ENCODE assay signal across 8 mouse cellular contexts in the genomic region with DNA sequence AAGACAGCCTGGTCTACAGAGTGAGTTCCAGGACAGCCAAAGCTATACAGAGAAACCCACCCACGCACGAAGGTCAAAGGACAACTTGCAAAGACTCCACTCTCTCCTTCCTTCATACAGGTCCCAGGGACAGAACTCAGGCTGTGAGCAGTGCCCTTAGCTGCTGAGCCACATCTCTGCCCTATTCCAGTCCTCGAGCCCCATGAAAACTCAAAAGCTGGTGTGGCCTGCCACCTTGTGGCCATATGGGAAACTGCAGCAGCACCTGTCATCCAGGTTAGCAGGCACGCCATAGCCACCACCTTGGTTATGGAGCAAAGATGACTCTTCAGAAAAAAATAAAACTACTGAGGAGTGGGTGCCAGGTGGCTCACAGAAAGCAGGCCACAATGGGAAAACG. TPM values are rescaled to one million over a fixed set of nuclear protein-coding genes. Genes with fewer than 3 reads are reported as not detected.
DNase-seq lines count a peak whose midpoint lies in the region; ATAC-seq and TF ChIP-seq lines count a peak whose summit lies in the region.

No protein-coding gene starts in this region.

- TF ChIP-seq EP300 in MEL (IDR thresholded peaks at IDR 0.05; ENCODE audit: low read depth in 1 of 2, low read length in 2 of 2), result no peak

- H3K9me3 ChIP-seq in MEL (replicated peaks; ENCODE audit: insufficient read depth, low read length), result no peaks in the 10 kb centered on the region
- H3K9me3 ChIP-seq in hindbrain, embryonic 12.5 days (replicated peaks), result no peaks in the 10 kb centered on the region
- H3K9me3 ChIP-seq in lung, embryonic 16.5 days (ENCODE audit: control insufficient read depth, low read length), result no peaks in the 10 kb centered on the region

- no peak overlapping the region for H3K27ac ChIP-seq in MEL (ENCODE audit: control insufficient read depth, low read depth, low read length)
- no peak overlapping the region for H3K27ac ChIP-seq in cerebellum, adult 2 months (ENCODE audit: insufficient read depth, low read length)
- H3K27ac ChIP-seq in hindbrain, embryonic 12.5 days, result no peak overlapping the region
- no peak overlapping the region for H3K27ac ChIP-seq in lung, embryonic 16.5 days (ENCODE audit: low read length)

- 11% methylated on average over 5 of the region's 5 CpGs for WGBS in cerebellum, adult 2 months
- WGBS in hindbrain, embryonic 12.5 days, result 27% methylated on average over 5 of the region's 5 CpGs
- 28% methylated on average over 5 of the region's 5 CpGs for WGBS in lung, embryonic 16.5 days

- no peak overlapping the region for H3K4me3 ChIP-seq in MEL (ENCODE audit: control insufficient read depth in 1 of 2, insufficient read depth in 1 of 2, low read depth in 2 of 2, low read length in 2 of 2)
- H3K4me3 ChIP-seq in cerebellum, adult 2 months (replicated peaks; ENCODE audit: insufficient read depth, low read depth, low read length), result no peak overlapping the region
- H3K4me3 ChIP-seq in hindbrain, embryonic 12.5 days, result no peak overlapping the region
- no peak overlapping the region for H3K4me3 ChIP-seq in lung, embryonic 16.5 days (ENCODE audit: low read length)

- no peaks in the 10 kb centered on the region for H3K27me3 ChIP-seq in MEL (ENCODE audit: control insufficient read depth in 1 of 2, insufficient read depth in 2 of 2, low read length in 2 of 2)
- H3K27me3 ChIP-seq in cerebellum, adult 2 months (ENCODE audit: control insufficient read depth, insufficient read depth, low read length), result no peaks in the 10 kb centered on the region
- H3K27me3 ChIP-seq in hindbrain, embryonic 12.5 days, result no peaks in the 10 kb centered on the region
- H3K27me3 ChIP-seq in lung, embryonic 16.5 days (ENCODE audit: control insufficient read depth, insufficient read depth, low read depth, low read length), result no peaks in the 10 kb centered on the region

- no peaks in the 10 kb centered on the region for H3K4me1 ChIP-seq in MEL (ENCODE audit: control insufficient read depth in 1 of 2, insufficient read depth in 2 of 2, low read length in 2 of 2)
- H3K4me1 ChIP-seq in cerebellum, adult 2 months (ENCODE audit: control insufficient read depth, insufficient read depth, low read length), result peaks cover 17% of the 10 kb centered on the region
- H3K4me1 ChIP-seq in hindbrain, embryonic 12.5 days, result no peaks in the 10 kb centered on the region
- H3K4me1 ChIP-seq in lung, embryonic 16.5 days (replicated peaks; ENCODE audit: control insufficient read depth, insufficient read depth, low read length), result no peaks in the 10 kb centered on the region

- peak; percentile 94 to 99 (median 97) for TF ChIP-seq CTCF in MEL (IDR thresholded peaks at IDR 0.05 in 2 of 3, conservative IDR thresholded peaks at IDR 0.05 in 1 of 3; ENCODE audit: control insufficient read depth in 1 of 3, insufficient read depth in 1 of 3, low read depth in 2 of 3, low read length in 3 of 3, poor library complexity in 1 of 3, severe bottlenecking in 1 of 3)
- TF ChIP-seq CTCF in cerebellum, adult 2 months (IDR thresholded peaks at IDR 0.05; ENCODE audit: borderline replicate concordance, insufficient read depth, low read depth, low read length), result peak; percentile 97

- H3K36me3 ChIP-seq in MEL (ENCODE audit: control insufficient read depth in 1 of 2, insufficient read depth in 2 of 2, low read length in 2 of 2), result no peaks in the 10 kb centered on the region
- peaks cover 5% of the 10 kb centered on the region; the same call in 1 of the 2 replicates for H3K36me3 ChIP-seq in hindbrain, embryonic 12.5 days
- no peaks in the 10 kb centered on the region for H3K36me3 ChIP-seq in lung, embryonic 16.5 days (ENCODE audit: control insufficient read depth, insufficient read depth, low read length)

- DNase-seq in MEL (ENCODE audit: low read depth, low spot score), result peak; percentile 77
- peak; percentile 90 to 97 for DNase-seq in cerebellum, adult 2 months
- peak; percentile 80 for DNase-seq in forelimb bud, embryonic 11.5 days (ENCODE audit: low read depth, low spot score)
- peak; percentile 66 for DNase-seq in layer of hippocampus, adult 9-11 months
- peak; percentile 81 for DNase-seq in ovary, postnatal 14 days (ENCODE audit: low spot score)
- peak; percentile 69 to 85 for DNase-seq in thymus, postnatal 10 days (ENCODE audit: low spot score in 2 of 2)

- H3K79me2 ChIP-seq in MEL (ENCODE audit: control insufficient read depth, insufficient read depth, low read length, poor library complexity), result no peaks in the 10 kb centered on the region

- no peak overlapping the region for H3K4me2 ChIP-seq in hindbrain, embryonic 12.5 days (replicated peaks)
- no peak overlapping the region for H3K4me2 ChIP-seq in lung, embryonic 16.5 days (ENCODE audit: low read depth, low read length)

- no peak overlapping the region for H3K9ac ChIP-seq in MEL (ENCODE audit: control insufficient read depth, low read depth, low read length, poor library complexity, severe bottlenecking)
- H3K9ac ChIP-seq in hindbrain, embryonic 12.5 days, result no peak overlapping the region
- no peak overlapping the region for H3K9ac ChIP-seq in lung, embryonic 16.5 days (ENCODE audit: low read length)

- TF ChIP-seq RAD21 in MEL (IDR thresholded peaks at IDR 0.05; ENCODE audit: low read depth, low read length), result peak; percentile 99

- ATAC-seq in hindbrain, embryonic 12.5 days (ENCODE audit: low FRiP score), result peak; percentile 56
- peak; percentile 70 for ATAC-seq in lung, embryonic 16.5 days (ENCODE audit: low read depth)

- TF ChIP-seq POLR2A in MEL (IDR thresholded peaks at IDR 0.05; ENCODE audit: control insufficient read depth in 1 of 2, insufficient read depth in 1 of 2, low read depth in 1 of 2, low read length in 2 of 2, poor library complexity in 1 of 2), result no peak
- no peak for TF ChIP-seq POLR2A in cerebellum, adult 2 months (IDR thresholded peaks at IDR 0.05; ENCODE audit: borderline replicate concordance, insufficient read depth, low read length)

TF ChIP-seq in MEL, 35 proteins besides CTCF, POLR2A, EP300 and RAD21 (continues in another document):
- TF ChIP-seq ZMIZ1 (IDR thresholded peaks at IDR 0.05; ENCODE audit: low read depth, low read length), result no peak
- TF ChIP-seq ZNF384 (IDR thresholded peaks at IDR 0.05; ENCODE audit: low read depth, low read length), result no peak
- 0 out of 2 replicates have a peak, but pooled peaks have one; percentile 23 for TF ChIP-seq MYC (IDR thresholded peaks at IDR 0.05; ENCODE audit: low read depth, low read length)
- TF ChIP-seq TAL1 (IDR thresholded peaks at IDR 0.05; ENCODE audit: low read length), result no peak
- no peak for TF ChIP-seq RCOR1 (IDR thresholded peaks at IDR 0.05; ENCODE audit: low read depth, low read length)
- TF ChIP-seq ETS1 (IDR thresholded peaks at IDR 0.05; ENCODE audit: low read depth, low read length), result no peak
- TF ChIP-seq MAZ (IDR thresholded peaks at IDR 0.05; ENCODE audit: low read depth, low read length), result no peak
- TF ChIP-seq CHD1 (IDR thresholded peaks at IDR 0.05; ENCODE audit: low read depth, low read length), result no peak
- no peak for TF ChIP-seq MAFK (IDR thresholded peaks at IDR 0.05; ENCODE audit: borderline replicate concordance, low read depth, low read length)
- no peak for TF ChIP-seq USF2 (IDR thresholded peaks at IDR 0.05; ENCODE audit: borderline replicate concordance in 1 of 2, insufficient read depth in 1 of 2, low read depth in 1 of 2, low read length in 2 of 2)
- peak; percentile 96 for TF ChIP-seq ZC3H11A (IDR thresholded peaks at IDR 0.05; ENCODE audit: low read depth, low read length)
- TF ChIP-seq TBP (IDR thresholded peaks at IDR 0.05; ENCODE audit: low read depth, low read length), result no peak
- no peak for TF ChIP-seq BHLHE40 (IDR thresholded peaks at IDR 0.05; ENCODE audit: borderline replicate concordance, low read depth, low read length)

RNA-seq across cellular contexts. Expression of a gene that starts 8.0 kb away (rescaled TPM):
- 23.5 and 23.7 TPM in 2 replicates for total RNA-seq in MEL (2012; rRNA removed)
- 10 to 100 TPM in 1 of 2 experiments, not detected in 1; 56.3 TPM for polyA plus RNA-seq in MEL (2012; ENCODE audit: insufficient read depth in 1 of 2, insufficient read length in 2 of 2, low read depth in 1 of 2, low replicate concordance in 2 of 2, missing spikeins in 1 of 2)
- 3.2 and 3.6 TPM in 2 replicates for polyA plus RNA-seq in cerebellum, adult 2 months (2012; rRNA removed)
- 51.1 and 51.4 TPM in 2 replicates for polyA plus RNA-seq in hindbrain, embryonic 12.5 days (2016; fragmentation: Nextera tagmentation; extraction: Ambion mirVana)
- 65.1 and 65.7 TPM in 2 replicates for polyA plus RNA-seq in lung, embryonic 16.5 days (2015; fragmentation: Nextera tagmentation; extraction: Ambion mirVana)

RNA-seq across cellular contexts. Expression of a gene that starts 12.4 kb away (rescaled TPM):
- 1.5 TPM in 2 replicates for total RNA-seq in MEL (2012; rRNA removed)
- under 1 TPM in 1 of 2 experiments, not detected in 1; 0.63 TPM for polyA plus RNA-seq in MEL (2012; ENCODE audit: insufficient read depth in 1 of 2, insufficient read length in 2 of 2, low read depth in 1 of 2, low replicate concordance in 2 of 2, missing spikeins in 1 of 2)
- polyA plus RNA-seq in cerebellum, adult 2 months (2012; rRNA removed), result 0.89 and 0.93 TPM in 2 replicates
- 0.18 and 0.34 TPM in 2 replicates for polyA plus RNA-seq in hindbrain, embryonic 12.5 days (2016; fragmentation: Nextera tagmentation; extraction: Ambion mirVana)
- not detected in 2 replicates for polyA plus RNA-seq in lung, embryonic 16.5 days (2015; fragmentation: Nextera tagmentation; extraction: Ambion mirVana)

RNA-seq across cellular contexts. Expression of a gene that starts 15.6 kb away (rescaled TPM):
- not detected in 2 replicates for total RNA-seq in MEL (2012; rRNA removed)
- polyA plus RNA-seq in MEL (2012; ENCODE audit: insufficient read depth in 1 of 2, insufficient read length in 2 of 2, low read depth in 1 of 2, low replicate concordance in 2 of 2, missing spikeins in 1 of 2), result not detected
- polyA plus RNA-seq in cerebellum, adult 2 months (2012; rRNA removed), result 195 and 218 TPM in 2 replicates
- 1.3 and 1.6 TPM in 2 replicates for polyA plus RNA-seq in hindbrain, embryonic 12.5 days (2016; fragmentation: Nextera tagmentation; extraction: Ambion mirVana)
- not detected in 2 replicates for polyA plus RNA-seq in lung, embryonic 16.5 days (2015; fragmentation: Nextera tagmentation; extraction: Ambion mirVana)

RNA-seq across cellular contexts. Expression of a gene that starts 23.9 kb away (rescaled TPM):
- not detected in 2 replicates for total RNA-seq in MEL (2012; rRNA removed)
- polyA plus RNA-seq in MEL (2012; ENCODE audit: insufficient read depth in 1 of 2, insufficient read length in 2 of 2, low read depth in 1 of 2, low replicate concordance in 2 of 2, missing spikeins in 1 of 2), result under 1 TPM in 1 of 2 experiments, not detected in 1; 0.10 TPM
- polyA plus RNA-seq in cerebellum, adult 2 months (2012; rRNA removed), result 65.4 and 69.9 TPM in 2 replicates
- 1.6 and 1.7 TPM in 2 replicates for polyA plus RNA-seq in hindbrain, embryonic 12.5 days (2016; fragmentation: Nextera tagmentation; extraction: Ambion mirVana)
- 0.52 and 0.55 TPM in 2 replicates for polyA plus RNA-seq in lung, embryonic 16.5 days (2015; fragmentation: Nextera tagmentation; extraction: Ambion mirVana)

RNA-seq across cellular contexts. Expression of a gene that starts 38.1 kb away (rescaled TPM):
- total RNA-seq in MEL (2012; rRNA removed), result not detected in 2 replicates
- not detected for polyA plus RNA-seq in MEL (2012; ENCODE audit: insufficient read depth in 1 of 2, insufficient read length in 2 of 2, low read depth in 1 of 2, low replicate concordance in 2 of 2, missing spikeins in 1 of 2)
- 306 and 367 TPM in 2 replicates for polyA plus RNA-seq in cerebellum, adult 2 months (2012; rRNA removed)
- 234 and 254 TPM in 2 replicates for polyA plus RNA-seq in hindbrain, embryonic 12.5 days (2016; fragmentation: Nextera tagmentation; extraction: Ambion mirVana)
- 1.8 and 1.9 TPM in 2 replicates for polyA plus RNA-seq in lung, embryonic 16.5 days (2015; fragmentation: Nextera tagmentation; extraction: Ambion mirVana)

Comparison
In these comparisons a context has a peak if more than half of its experiments do, and no peak if none do; other contexts are left out.
1. RNA of a gene that starts 15.6 kb away (polyA plus RNA-seq): 195 to 218 TPM in cerebellum, adult 2 months; 1.3 to 1.6 TPM in hindbrain, embryonic 12.5 days, not detected in MEL and not detected in lung, embryonic 16.5 days; every median in the first group is over 10 times any median in the second.
2. Peak in every context shown above with its lines, with median percentiles within 50 percentile points of each other: DNase-seq.